Mouse (Mus musculus): ENCODE data around the gene Yrdc. TPM values are rescaled to one million over a fixed set of nuclear protein-coding genes. Genes with fewer than 3 reads are reported as not detected.

Gene Yrdc
- 25.5 and 28.0 TPM in 2 replicates for polyA plus RNA-seq (2012; rRNA removed)

DNA sequence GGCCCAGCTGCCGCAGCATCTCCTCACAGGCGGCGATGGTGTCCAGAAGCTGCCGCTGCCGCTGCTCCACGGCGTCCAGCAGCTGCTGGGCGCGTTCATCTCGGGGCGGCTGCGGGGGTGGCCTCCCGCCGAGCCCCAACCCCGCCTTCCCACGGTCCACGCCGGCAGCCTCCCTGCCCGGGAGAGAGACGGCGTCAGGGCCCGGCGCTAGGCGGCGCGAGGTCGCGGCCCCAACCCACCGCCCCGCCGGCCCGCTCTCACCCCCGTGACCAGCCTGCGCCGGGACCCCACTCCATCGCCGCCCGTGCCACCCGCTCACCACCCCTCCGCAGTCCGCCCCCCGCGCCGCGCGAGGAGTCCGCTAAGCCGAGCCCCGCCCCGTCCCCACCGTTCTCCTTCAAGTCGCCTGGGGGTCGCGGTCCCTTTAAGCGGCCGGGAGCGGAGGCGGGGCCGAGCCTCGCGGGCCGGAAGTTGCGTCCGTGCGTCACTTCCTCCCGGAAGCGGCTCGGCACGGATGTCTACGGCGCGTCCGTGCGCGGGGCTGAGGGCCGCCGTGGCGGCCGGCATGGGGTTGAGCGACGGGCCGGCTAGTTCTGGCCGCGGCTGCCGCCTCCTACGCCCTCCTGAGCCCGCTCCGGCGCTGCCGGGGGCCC lies at the start of gene Yrdc:
Yrdc (plus strand) TSS at position 419 of the 653 bp plus-strand sequence.
- no peak for TF ChIP-seq CTCF (IDR thresholded peaks at IDR 0.05; ENCODE audit: extremely low read depth, insufficient read depth, insufficient read length, insufficient replicate concordance)
- TF ChIP-seq POLR2A (IDR thresholded peaks at IDR 0.05; ENCODE audit: low read depth, low read length): peak; percentile 76
- WGBS: under 1% methylated on average over 90 of the region's 90 CpGs

GRCm38 (mm10) chr4:124801552-124802308 lies 48.7 kb upstream of the Yrdc start, which contains the start of gene Mtf1:
Gene Mtf1, plus strand, starts transcription at chr4:124802104.
- peak; percentile 44; the same call in 1 of the 2 replicates for TF ChIP-seq CTCF (IDR thresholded peaks at IDR 0.05; ENCODE audit: extremely low read depth, insufficient read depth, insufficient read length, insufficient replicate concordance)
- TF ChIP-seq POLR2A (IDR thresholded peaks at IDR 0.05; ENCODE audit: low read depth, low read length): no peak
- Histone ChIP-seq H3K36me3 (ENCODE audit: control insufficient read depth, insufficient read depth, low read length) (peaks cover 15% of the 10 kb centered on the region), H3K4me3 (ENCODE audit: extremely low read depth, insufficient read depth, insufficient read length) (peak within 1 kb of the TSS; percentile 92), H3K4me1 (ENCODE audit: control insufficient read depth, insufficient read depth, insufficient read length) (peaks cover 3% of the 10 kb centered on the region; the same call in 1 of the 2 replicates), H3K27me3 (ENCODE audit: control insufficient read depth, insufficient read depth, low read length) (no peaks in the 10 kb centered on the region), H3K27ac (ENCODE audit: insufficient read depth, low read length) (peak within 1 kb of the TSS; percentile 97)
- 4% methylated on average over 20 of the region's 21 CpGs for WGBS
- DNase-seq (ENCODE audit: low read depth in 1 of 2, low spot score in 2 of 2): peak; percentile 77 to 83

More for the DNA sequence above, at the start of gene Yrdc:
- Histone ChIP-seq H3K36me3 (ENCODE audit: control insufficient read depth, insufficient read depth, low read length) (peaks cover 8% of the 10 kb centered on the region), H3K4me1 (ENCODE audit: control insufficient read depth, insufficient read depth, insufficient read length) (peaks cover 12% of the 10 kb centered on the region), H3K27me3 (ENCODE audit: control insufficient read depth, insufficient read depth, low read length) (no peaks in the 10 kb centered on the region), H3K4me3 (ENCODE audit: extremely low read depth, insufficient read depth, insufficient read length) (peak within 1 kb of the TSS; percentile 95), H3K27ac (ENCODE audit: insufficient read depth, low read length) (peak within 1 kb of the TSS; percentile 85)
- DNase-seq (ENCODE audit: low read depth in 1 of 2, low spot score in 2 of 2): peak; percentile 78 to 90

DNA sequence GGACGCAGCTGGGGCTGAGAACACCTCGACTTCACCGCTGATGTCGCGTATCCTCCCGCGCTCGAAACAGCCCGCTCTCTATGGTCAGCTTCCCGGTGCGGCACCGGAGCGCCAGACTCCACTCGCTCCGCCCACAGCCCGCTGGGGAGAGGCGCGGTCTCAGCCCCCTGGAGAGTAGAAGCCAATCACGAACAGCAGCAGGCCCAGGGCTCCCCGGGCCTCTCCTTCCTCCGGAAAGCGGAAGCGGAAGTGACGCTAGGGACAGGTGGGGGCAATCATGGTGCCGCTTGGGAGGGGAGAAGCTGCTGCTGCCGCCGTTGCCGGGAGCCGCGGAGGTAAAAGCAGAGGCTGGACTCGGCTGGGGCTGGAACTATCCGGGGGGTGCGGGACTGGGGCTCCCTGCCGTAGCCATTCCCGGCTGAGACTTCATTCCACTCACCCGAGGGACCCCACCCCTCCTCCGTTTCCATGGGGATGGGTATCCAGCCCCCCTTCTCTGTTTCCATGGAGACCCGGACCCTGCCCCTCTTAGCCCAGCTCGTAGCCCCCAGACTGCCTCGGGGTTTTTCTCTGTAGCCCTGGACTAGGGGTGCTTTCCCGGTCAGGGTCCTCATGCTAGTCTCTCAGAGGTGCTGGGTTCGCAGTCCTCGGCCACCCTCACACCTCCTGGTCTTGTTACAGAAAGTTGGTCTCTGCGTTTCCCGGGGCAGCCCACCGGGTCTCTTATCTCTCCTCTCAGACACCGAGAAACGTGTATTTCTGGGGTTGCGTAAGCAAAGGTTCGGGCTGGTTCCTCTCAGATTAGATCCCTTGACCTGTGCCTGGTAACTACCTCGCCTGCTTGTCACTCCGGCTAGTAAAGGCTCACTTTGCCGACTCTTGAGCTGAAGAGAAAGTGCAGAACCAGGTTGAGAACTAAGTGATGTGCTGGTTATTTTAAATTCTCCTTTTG lies 47.9 kb upstream of the Yrdc start:
- TF ChIP-seq CTCF (IDR thresholded peaks at IDR 0.05; ENCODE audit: extremely low read depth, insufficient read depth, insufficient read length, insufficient replicate concordance): no peak
- peak; percentile 63 for TF ChIP-seq POLR2A (IDR thresholded peaks at IDR 0.05; ENCODE audit: low read depth, low read length)
- H3K27ac ChIP-seq (ENCODE audit: insufficient read depth, low read length): peak overlapping the region; percentile 97
- no peaks in the 10 kb centered on the region for H3K27me3 ChIP-seq (ENCODE audit: control insufficient read depth, insufficient read depth, low read length)
- H3K36me3 ChIP-seq (ENCODE audit: control insufficient read depth, insufficient read depth, low read length): peaks cover 16% of the 10 kb centered on the region
- peaks cover 3% of the 10 kb centered on the region; the same call in 1 of the 2 replicates for H3K4me1 ChIP-seq (ENCODE audit: control insufficient read depth, insufficient read depth, insufficient read length)
- peak overlapping the region; percentile 92 for H3K4me3 ChIP-seq (ENCODE audit: extremely low read depth, insufficient read depth, insufficient read length)
- 1% methylated on average over 53 of the region's 53 CpGs for WGBS
- peak; percentile 96 to 97 for DNase-seq (ENCODE audit: low read depth in 1 of 2, low spot score in 2 of 2)

DNA sequence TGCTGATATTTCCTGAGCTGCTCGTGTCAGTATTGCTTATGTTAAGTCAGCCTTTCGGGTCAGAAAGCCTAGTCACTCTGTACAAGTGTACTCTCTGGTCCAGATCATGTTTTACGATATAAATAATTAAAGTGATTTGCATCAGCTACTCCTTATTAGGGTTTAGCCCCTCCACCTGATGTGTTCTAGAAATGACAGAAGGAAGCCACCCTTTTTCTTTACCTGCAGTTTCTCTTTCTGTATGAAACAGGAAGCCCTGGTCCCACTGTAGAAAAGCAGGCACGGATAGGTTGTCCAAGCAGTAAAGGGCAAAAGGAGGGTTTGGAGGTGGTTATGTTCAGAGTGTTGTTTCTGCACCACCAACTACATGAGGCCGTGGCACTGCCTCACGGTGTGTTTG lies 47.1 kb upstream of the Yrdc start:
- no peak for DNase-seq (ENCODE audit: low read depth in 1 of 2, low spot score in 2 of 2)
- 52% methylated on average over 6 of the region's 6 CpGs for WGBS
- peaks cover 12% of the 10 kb centered on the region for H3K36me3 ChIP-seq (ENCODE audit: control insufficient read depth, insufficient read depth, low read length)
- no peak overlapping the region for H3K27ac ChIP-seq (ENCODE audit: insufficient read depth, low read length)
- H3K4me1 ChIP-seq (ENCODE audit: control insufficient read depth, insufficient read depth, insufficient read length): peaks cover 3% of the 10 kb centered on the region; the same call in 1 of the 2 replicates
- H3K4me3 ChIP-seq (ENCODE audit: extremely low read depth, insufficient read depth, insufficient read length): no peak overlapping the region
- H3K27me3 ChIP-seq (ENCODE audit: control insufficient read depth, insufficient read depth, low read length): no peaks in the 10 kb centered on the region
- TF ChIP-seq POLR2A (IDR thresholded peaks at IDR 0.05; ENCODE audit: low read depth, low read length) (no peak), CTCF (IDR thresholded peaks at IDR 0.05; ENCODE audit: extremely low read depth, insufficient read depth, insufficient read length, insufficient replicate concordance) (no peak)

DNA sequence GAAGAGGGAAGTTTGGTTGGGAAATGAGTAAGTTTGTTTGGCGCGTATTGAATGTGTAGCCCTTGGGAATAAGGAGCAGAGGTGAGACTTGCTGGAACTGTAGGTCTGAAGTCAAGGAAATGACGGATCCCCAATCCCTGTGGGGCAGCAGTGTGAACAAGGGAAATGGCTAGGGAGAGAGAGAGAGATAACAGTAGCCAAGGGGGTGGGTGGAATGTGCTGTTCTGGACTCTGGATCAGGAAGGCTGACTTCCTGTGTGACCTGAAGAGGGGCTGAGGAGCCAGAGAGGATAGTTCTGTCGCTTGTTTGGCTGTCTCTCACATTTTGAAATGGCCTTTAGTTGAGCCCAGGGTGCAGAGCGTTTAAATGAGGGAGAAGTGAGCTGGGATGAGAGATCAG lies 42.0 kb upstream of the Yrdc start:
- peaks cover 12% of the 10 kb centered on the region for H3K36me3 ChIP-seq (ENCODE audit: control insufficient read depth, insufficient read depth, low read length)
- no peaks in the 10 kb centered on the region for H3K4me1 ChIP-seq (ENCODE audit: control insufficient read depth, insufficient read depth, insufficient read length)
- TF ChIP-seq CTCF (IDR thresholded peaks at IDR 0.05; ENCODE audit: extremely low read depth, insufficient read depth, insufficient read length, insufficient replicate concordance) (no peak), POLR2A (IDR thresholded peaks at IDR 0.05; ENCODE audit: low read depth, low read length) (no peak)

More for the DNA sequence above, 42.0 kb upstream of the Yrdc start:
- Histone ChIP-seq H3K27ac (ENCODE audit: insufficient read depth, low read length) (no peak overlapping the region), H3K4me3 (ENCODE audit: extremely low read depth, insufficient read depth, insufficient read length) (no peak overlapping the region), H3K27me3 (ENCODE audit: control insufficient read depth, insufficient read depth, low read length) (no peaks in the 10 kb centered on the region)
- WGBS: 84% methylated on average over 5 of the region's 5 CpGs
- no peak for DNase-seq (ENCODE audit: low read depth in 1 of 2, low spot score in 2 of 2)
